Mouse (Mus musculus): Measurements from ENCODE around the gene Ndst4. TPM values are rescaled to one million over a fixed set of nuclear protein-coding genes. Genes with fewer than 3 reads are reported as not detected.

Gene Ndst4
- total and polyA plus RNA-seq, 3 experiments, result 0.04 TPM; not detected in 2

GRCm38 (mm10) chr3:125734945-125735344, 331.1 kb downstream of the Ndst4 start:
- DNase-seq, result no peak

- no peak for DNase-seq
Observed at GRCm38 (mm10) chr3:125744468-125745141, 340.7 kb downstream of the Ndst4 start.

- DNase-seq, result no peak
Observed at GRCm38 (mm10) chr3:125745142-125745496, 341.2 kb downstream of the Ndst4 start.

- DNase-seq, result no peak
Observed at GRCm38 (mm10) chr3:125746367-125746766, 342.5 kb downstream of the Ndst4 start.

- peak; percentile 8 for DNase-seq
Observed at GRCm38 (mm10) chr3:125756911-125757310, 353.0 kb downstream of the Ndst4 start.

GRCm38 (mm10) chr3:125760711-125761110, 356.8 kb downstream of the Ndst4 start:
- DNase-seq, result no peak
